Mouse (Mus musculus): ENCODE measurements around the gene Klk9. TPM values are rescaled to one million over a fixed set of nuclear protein-coding genes. Genes with fewer than 3 reads are reported as not detected.

Gene Klk9
- total RNA-seq, 2 experiments from 2014 or later: not detected

DNA sequence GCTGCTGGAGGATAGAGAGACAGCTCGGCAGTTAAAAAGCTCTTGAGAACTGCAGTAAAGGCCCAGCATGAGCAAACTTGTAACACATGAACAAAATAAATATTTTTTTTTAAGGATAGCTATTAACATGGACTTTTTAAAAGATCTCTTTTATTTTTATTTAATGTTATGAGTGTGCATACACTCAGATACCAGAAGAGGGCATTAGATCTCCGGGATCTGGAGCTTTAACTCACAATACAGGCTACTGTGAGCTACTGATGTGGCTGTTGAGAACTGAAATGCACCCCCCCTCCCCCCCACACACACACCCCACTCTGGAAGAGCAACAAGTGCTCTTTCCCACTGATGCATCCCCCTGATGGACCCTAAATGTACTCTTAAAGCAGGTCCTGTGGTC, 2.4 kb upstream of the Klk9 start:
- no peak for DNase-seq (ENCODE audit: low spot score in 2 of 2)

DNA sequence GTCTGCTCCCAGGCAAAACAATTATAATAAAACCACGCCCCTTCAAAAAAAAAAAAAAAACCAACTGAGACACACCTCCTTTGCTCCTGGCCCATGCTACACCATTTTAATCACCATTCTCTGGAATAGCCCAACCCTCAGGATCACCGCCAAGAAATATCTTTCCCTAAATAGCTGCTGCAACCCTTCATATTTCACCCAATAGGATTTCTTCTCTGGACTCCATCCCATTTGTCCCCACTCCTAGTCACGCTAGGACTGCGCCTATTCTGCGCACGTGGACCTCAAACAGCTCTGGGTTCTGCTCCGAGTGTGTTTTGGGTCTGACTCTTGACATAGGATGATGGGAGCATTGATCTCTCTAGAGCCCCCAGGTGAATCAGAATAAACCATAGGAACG, 4.7 kb downstream of the Klk9 start:
- no peak for DNase-seq (ENCODE audit: low spot score in 2 of 2)

DNA sequence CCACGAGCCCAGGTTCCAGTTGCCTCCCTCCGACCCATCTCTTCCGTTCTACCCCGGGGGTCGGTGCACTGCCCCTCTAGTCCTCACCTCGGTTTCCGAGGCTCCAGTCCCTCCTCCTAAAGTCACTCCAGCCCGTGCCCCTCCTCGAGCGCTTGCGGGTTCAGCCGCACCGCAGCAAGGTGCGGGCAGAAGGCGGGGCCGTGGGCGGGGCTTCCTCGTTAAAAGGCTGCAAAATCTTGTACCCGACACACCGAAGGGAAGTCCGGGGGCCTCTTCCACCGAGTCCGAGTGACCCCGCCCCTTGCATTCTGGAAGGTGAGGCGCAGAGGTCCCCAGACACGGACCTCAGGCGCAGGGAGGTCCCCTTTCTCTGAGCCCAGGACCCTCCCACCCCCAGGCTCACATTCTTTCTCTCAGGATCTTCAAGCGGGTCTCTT, 5.7 kb downstream of the Klk9 start, which contains the start of gene Klk8:
Gene Klk8, plus strand, starts transcription at position 245 of the 437 bp plus-strand sequence.
- DNase-seq (ENCODE audit: low spot score in 2 of 2): no peak

DNA sequence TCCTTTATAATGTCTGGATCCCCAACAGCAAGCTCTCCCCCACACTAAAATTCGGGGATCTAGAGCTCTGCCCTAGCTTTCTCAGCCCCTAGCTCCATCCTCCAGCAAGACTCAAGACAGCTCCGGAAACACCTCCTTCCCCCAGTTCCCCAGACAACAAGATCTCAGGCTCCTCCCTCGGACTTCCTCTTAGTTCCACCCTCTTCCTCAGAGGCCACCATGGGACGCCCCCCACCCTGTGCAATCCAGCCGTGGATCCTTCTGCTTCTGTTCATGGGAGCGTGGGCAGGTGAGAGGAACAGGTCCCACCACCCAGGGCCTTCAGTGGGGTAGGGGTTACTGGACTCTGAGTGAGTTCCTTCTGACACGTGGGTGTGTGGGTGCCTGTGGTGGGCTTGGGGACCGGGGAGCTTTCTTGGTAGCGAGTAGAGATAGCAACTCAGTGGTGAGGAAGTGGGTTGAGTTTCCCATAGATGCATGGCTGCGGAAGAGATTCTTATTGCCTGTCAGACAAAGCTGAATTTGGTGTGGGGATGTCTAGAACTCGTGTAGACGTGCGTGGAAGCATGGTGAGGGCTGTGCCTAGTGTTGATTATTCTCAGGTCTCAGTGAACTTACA, 6.3 kb downstream of the Klk9 start:
- DNase-seq (ENCODE audit: low spot score in 2 of 2): no peak

DNA sequence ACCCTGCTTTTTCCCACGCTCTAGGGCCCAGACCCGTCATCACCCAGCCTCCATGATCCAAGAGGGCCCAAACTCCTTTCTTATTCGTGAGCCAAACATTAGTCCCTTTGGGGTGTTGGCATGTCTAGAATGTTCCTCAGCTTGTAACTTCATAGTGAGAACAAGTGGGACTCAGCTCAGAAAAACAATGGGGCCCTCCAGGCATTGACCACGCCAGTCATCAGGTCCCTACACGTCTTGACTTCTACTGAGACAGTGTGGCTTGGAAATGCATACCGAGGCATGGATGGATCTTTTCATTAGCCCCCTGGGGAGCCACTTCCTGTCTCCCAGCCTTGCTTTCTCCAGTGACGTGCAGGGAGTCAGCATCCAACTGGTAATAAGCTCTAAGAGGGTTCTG, 8.2 kb downstream of the Klk9 start:
- DNase-seq (ENCODE audit: low spot score in 2 of 2): no peak

DNA sequence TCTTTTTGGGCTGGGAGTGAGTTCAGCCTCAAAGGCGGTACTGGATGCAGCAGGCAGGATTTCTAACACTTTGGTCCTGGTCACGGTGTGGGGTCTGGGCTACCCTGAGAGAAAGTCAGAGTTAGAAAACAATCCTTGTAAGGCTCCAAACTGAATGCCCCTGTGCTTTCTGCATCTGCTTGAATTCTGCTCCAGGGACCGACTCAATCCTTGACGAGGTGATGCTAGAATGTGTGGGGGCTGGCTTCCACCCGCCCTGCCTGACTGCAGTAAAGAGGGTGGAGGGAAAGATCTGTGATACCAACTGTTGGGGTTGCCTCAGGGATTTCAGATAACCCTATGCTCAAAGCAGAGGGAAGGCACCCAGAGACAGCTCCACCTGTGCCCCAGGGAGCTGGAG, 19.3 kb downstream of the Klk9 start, which contains the start of gene Klk7:
Gene Klk7, plus strand, starts transcription at position 301 of the 400 bp plus-strand sequence.
- no peak for DNase-seq (ENCODE audit: low spot score in 2 of 2)

DNA sequence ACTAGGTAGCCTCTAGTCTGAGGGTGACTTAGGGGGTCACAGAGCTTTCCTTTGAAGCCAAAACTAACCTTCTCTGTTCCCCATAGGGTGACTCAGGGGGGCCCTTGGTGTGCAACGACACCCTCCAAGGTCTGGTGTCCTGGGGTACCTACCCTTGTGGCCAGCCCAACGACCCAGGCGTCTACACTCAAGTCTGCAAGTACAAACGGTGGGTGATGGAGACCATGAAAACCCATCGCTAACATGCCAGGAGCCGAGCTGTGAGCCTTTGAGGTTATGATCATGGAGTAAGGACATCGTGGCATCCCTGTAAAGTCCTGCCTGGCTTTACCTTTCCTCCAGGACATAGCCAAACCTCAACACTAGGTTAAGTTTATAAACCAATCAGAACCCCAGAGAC, 23.5 kb downstream of the Klk9 start:
- DNase-seq (ENCODE audit: low spot score in 2 of 2): no peak

DNA sequence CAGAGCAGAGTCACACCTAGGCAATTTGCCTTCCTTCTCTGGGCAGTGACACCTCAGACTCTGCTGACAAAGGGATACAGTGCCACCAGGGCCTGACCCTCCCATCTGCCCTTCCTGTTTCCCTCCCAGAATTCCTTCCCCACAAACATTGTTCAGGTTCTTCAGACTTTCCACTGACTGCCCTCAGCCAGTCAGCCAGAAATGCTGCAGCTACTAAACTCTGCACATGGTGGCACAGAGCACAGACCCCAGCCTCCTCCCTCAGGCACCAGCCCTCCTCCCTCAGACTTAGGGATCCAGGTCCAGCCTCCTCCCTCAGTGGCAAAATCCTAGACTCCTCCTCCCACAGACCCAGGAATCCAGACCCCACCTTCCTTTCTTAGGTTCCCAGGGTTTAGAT, 25.1 kb downstream of the Klk9 start:
- DNase-seq (ENCODE audit: low spot score in 2 of 2): no peak

DNA sequence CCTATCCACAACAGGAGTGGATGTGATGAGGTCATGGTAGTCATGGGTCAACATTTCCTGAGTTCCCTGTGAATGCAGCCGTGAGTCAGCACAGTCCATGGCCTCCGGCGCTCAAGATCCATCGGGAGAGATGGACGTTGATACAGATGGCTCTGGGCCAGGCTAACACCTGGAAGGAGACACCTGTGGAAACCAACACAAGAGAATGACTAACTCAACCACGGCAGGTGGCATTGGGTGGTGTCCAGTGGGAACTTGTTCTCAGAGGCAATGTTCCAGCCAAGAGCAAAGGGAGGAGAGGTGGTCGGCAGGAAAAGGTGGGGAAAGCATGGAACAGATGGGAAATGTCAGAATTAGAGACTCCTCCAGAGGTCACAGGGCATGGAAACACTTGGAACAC, 29.9 kb downstream of the Klk9 start:
- no peak for DNase-seq (ENCODE audit: low spot score in 2 of 2)

DNA sequence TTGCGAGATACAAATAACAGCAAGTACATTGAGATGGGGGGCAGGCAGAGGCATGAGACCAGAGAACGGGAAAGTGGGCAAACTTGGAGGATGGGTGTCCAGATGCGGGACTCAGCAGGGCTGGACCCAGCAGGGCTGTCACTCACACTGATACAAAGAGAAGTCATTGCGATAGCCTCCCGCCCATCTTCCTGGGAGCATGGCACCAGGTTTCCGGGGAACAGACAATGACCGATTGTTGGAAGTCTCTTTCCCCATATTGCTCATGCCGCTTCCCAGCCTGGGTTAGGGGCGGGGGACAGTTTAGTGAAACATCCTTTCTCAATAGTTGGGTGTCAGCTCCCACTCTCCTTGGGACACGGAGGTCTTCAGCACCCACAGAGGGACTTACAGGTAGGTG, 32.5 kb downstream of the Klk9 start, which contains the start of gene Klk6:
Gene Klk6, plus strand, starts transcription at position 301 of the 400 bp plus-strand sequence.
- DNase-seq (ENCODE audit: low spot score in 2 of 2): no peak

DNA sequence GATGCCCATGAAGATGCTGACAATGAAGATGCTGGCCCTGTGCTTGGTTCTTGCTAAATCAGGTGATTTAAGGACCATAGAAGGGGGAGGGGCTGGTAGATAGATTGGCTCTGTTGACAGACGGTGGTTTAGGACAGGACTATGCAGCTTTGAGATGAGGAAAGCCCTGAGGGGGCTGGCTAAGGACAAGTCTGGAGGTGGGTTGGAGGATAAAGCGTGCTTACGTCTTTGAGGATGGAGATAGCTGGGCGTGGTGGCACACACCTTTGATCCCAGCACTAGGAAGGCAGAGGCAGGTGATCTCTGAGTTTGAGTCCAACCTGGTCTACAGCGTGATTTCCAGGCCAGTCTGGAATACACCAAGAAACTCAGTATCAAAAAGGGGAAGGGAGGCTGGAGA, 34.4 kb downstream of the Klk9 start:
- DNase-seq (ENCODE audit: low spot score in 2 of 2): no peak

DNA sequence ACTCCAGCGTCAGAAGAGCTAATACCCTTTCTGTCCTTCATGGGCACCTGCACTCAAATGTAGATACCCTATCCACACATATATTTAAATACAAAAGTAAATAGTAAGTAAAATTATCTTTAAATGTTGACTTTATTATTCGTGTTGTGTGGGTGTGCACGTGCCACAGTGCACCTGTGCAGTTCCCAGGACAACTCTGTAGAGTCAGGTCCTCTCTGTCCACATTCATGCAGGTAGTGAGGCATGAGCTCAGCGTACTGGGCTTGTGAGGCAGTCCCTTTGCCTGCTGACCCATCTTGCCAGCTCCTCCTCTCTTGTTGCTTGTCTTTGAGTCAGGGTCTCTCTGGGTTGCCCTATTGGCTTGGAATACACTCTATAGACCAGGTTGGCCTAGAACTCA, 36.0 kb downstream of the Klk9 start:
- no peak for DNase-seq (ENCODE audit: low spot score in 2 of 2)

DNA sequence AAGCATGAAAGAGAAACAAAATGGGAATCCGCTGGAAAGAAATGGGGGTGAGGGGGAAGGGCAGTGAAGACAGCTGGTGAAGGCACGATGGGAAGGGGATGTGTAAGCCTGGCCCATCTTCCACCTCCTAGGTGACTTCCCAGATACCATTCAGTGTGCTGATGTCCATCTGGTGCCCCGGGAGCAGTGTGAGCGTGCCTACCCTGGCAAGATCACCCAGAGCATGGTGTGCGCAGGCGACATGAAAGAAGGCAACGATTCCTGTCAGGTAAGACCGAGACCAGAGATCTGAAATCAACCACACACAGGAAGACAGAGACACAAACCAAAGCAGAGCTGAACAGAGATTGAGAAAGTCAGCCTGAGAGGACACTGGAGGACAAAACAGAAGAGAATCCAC, 37.3 kb downstream of the Klk9 start:
- no peak for DNase-seq (ENCODE audit: low spot score in 2 of 2)

DNA sequence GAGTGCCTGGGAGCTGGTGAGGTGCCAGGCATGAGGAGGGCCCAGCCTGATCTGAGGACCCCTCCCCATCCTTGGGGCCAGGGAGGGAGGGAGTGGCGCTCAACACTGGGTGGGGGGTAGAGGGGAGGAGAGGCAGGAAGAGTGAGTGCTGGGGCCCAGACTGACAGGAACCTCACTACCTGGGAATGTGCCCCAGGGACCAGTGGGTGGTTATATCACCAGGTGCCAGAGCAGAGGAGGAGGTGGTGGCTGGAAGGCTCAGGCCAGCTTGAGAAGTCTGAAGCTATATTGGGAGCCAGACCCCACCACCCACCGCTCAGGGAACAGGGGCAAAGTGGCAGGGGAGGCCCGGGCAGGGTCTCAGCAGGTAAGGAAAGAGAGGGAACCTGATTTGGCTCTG, 50.0 kb downstream of the Klk9 start, which contains the start of gene Klk5:
Gene Klk5, plus strand, starts transcription at position 271 of the 400 bp plus-strand sequence.
- no peak for DNase-seq (ENCODE audit: low spot score in 2 of 2)

DNA sequence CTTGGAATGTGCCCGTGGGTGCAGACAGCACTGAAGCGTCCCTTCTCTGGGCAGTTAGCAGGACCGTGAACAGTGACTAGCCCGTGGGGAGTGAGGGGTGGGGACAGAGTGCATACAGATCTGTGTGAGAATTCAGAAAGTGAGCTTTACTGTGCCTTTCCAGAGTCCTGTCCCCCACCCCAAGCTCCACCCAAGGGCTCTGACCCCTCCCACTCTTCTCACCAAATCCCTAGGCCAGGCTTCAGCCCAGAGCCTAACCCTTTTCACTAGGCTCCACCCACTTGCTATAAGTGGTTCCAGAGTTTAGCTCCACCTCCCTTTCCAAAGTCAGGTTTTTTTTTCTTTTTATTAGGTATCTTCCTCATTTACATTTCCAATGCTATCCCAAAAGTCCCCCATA, 52.1 kb downstream of the Klk9 start:
- DNase-seq (ENCODE audit: low spot score in 2 of 2): no peak

Other genes starting within 250 kb of the Klk9 start
- 1 to 10 TPM; 5.5 to 8.4 TPM for gene Cd33, start 247.5 kb upstream of the Klk9 start, total RNA-seq (2021)
- gene Zfp658, start 229.6 kb upstream of the Klk9 start, total RNA-seq (2021): 1 to 10 TPM; 6.4 to 6.5 TPM
- gene Zfp719, start 212.3 kb upstream of the Klk9 start, total RNA-seq (2021): 10 to 100 TPM; 19.9 to 25.9 TPM
- gene Zfp819, start 184.7 kb upstream of the Klk9 start, total RNA-seq (2021): under 1 TPM in 1 of 2 experiments, not detected in 1; 0.36 TPM
- under 1 TPM in 1 of 2 experiments, not detected in 1; 0.16 TPM for gene Ceacam18, start 157.2 kb upstream of the Klk9 start, total RNA-seq (2021)
- gene Siglece, start 131.7 kb upstream of the Klk9 start, total RNA-seq (2021): 1 to 10 TPM in 1 of 2 experiments, under 1 TPM in 1; 0.71 to 1.0 TPM
- 10 to 100 TPM; 15.0 to 15.2 TPM for gene Ctu1, start 119.9 kb upstream of the Klk9 start, total RNA-seq (2021)
- gene Klk14, start 101.5 kb upstream of the Klk9 start, total RNA-seq (2021): under 1 TPM in 1 of 2 experiments, not detected in 1; 0.27 TPM
- gene Klk13, start 79.3 kb upstream of the Klk9 start, total RNA-seq (2021): not detected
- gene Klk12, start 23.0 kb upstream of the Klk9 start, total RNA-seq (2021): not detected
- gene Klk11, start 17.3 kb upstream of the Klk9 start, total RNA-seq (2021): not detected
- under 1 TPM; 0.31 to 0.43 TPM for gene Klk10, start 10.9 kb upstream of the Klk9 start, total RNA-seq (2021)
- 10 to 100 TPM; 23.5 to 25.0 TPM for gene Klk8, start 5.7 kb downstream of the Klk9 start, total RNA-seq (2021)
- gene Klk7, start 19.4 kb downstream of the Klk9 start, total RNA-seq (2021): under 1 TPM; 0.29 to 0.62 TPM
- not detected for gene Klk6, start 32.6 kb downstream of the Klk9 start, total RNA-seq (2021)
- gene Klk5, start 50.1 kb downstream of the Klk9 start, total RNA-seq (2021): not detected
- not detected for gene Klk4, start 89.3 kb downstream of the Klk9 start, total RNA-seq (2021)
- not detected for gene Klk15, start 141.8 kb downstream of the Klk9 start, total RNA-seq (2021)
- gene Klk1b8, start 158.8 kb downstream of the Klk9 start, total RNA-seq (2021): not detected
- gene Klk1b1, start 174.9 kb downstream of the Klk9 start, total RNA-seq (2021): not detected
- not detected for gene Klk1b9, start 184.2 kb downstream of the Klk9 start, total RNA-seq (2021)
- not detected for gene Klk1b11, start 204.0 kb downstream of the Klk9 start, total RNA-seq (2021)
- not detected for gene Klk1b26, start 220.3 kb downstream of the Klk9 start, total RNA-seq (2021)